Mouse (Mus musculus): ENCODE measurements around the gene C130026I21Rik. TPM values are rescaled to one million over a fixed set of nuclear protein-coding genes. Genes with fewer than 3 reads are reported as not detected.
"Not testable (repeated sequence)": the region's sequence is repeated elsewhere in the genome, so short reads cannot be mapped to it uniquely, and the experiment has no call there.

The C130026I21Rik gene
- polyA plus RNA-seq, 1 experiment from 2014 or later: 1.1 TPM

DNA sequence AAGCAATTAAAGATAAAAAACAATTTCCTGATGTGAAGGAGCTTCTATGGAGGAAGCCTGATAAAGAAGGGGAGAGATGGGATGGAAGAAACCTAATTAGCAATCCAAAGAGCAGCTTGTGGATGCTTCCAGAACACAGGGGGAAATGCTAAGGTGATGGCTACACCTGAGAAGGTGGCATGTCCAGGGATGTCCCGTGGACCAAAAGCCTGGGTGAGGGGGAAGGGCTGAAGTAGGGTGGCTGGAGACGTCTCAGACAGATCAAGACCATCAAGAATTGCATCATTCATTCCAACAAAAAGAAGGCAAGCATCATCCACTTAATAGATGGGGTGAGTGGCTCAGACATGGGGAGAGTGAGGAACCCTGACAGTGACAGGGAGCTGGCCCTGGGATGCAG lies 27.3 kb downstream of the C130026I21Rik start:
- H3K27ac ChIP-seq (ENCODE audit: low read depth): not testable (repeated sequence)

GRCm38 (mm10) chr1:85239018-85239775 lies 31.2 kb downstream of the C130026I21Rik start:
- H3K9ac ChIP-seq (replicated peaks); H3K9me3 ChIP-seq (ENCODE audit: low read length); DNase-seq; H3K4me3 ChIP-seq (ENCODE audit: low read depth, low read length); H3K27me3 ChIP-seq (ENCODE audit: insufficient read depth, low read length); H3K4me1 ChIP-seq (ENCODE audit: insufficient read depth); ATAC-seq; H3K36me3 ChIP-seq (replicated peaks; ENCODE audit: insufficient read depth, low read length); H3K27ac ChIP-seq (ENCODE audit: low read depth); H3K4me2 ChIP-seq (ENCODE audit: low read depth, low read length): not testable (repeated sequence)
- 66% methylated on average over 4 of the region's 4 CpGs for WGBS (ENCODE audit: insufficient replicate concordance)

More for the DNA sequence above, 27.3 kb downstream of the C130026I21Rik start:
- H3K4me2 ChIP-seq (ENCODE audit: low read depth, low read length); H3K4me1 ChIP-seq (ENCODE audit: insufficient read depth); H3K36me3 ChIP-seq (replicated peaks; ENCODE audit: insufficient read depth, low read length); H3K9ac ChIP-seq (replicated peaks); ATAC-seq; H3K9me3 ChIP-seq (ENCODE audit: low read length); H3K4me3 ChIP-seq (ENCODE audit: low read depth, low read length); H3K27me3 ChIP-seq (ENCODE audit: insufficient read depth, low read length): not testable (repeated sequence)
- 60% methylated on average over 2 of the region's 2 CpGs for WGBS (ENCODE audit: insufficient replicate concordance)
- DNase-seq: peak; percentile 7

- H3K36me3 ChIP-seq (replicated peaks; ENCODE audit: insufficient read depth, low read length); H3K27me3 ChIP-seq (ENCODE audit: insufficient read depth, low read length); H3K4me3 ChIP-seq (ENCODE audit: low read depth, low read length); ATAC-seq; H3K4me2 ChIP-seq (ENCODE audit: low read depth, low read length); H3K27ac ChIP-seq (ENCODE audit: low read depth); H3K9ac ChIP-seq (replicated peaks); DNase-seq; H3K4me1 ChIP-seq (ENCODE audit: insufficient read depth); H3K9me3 ChIP-seq (ENCODE audit: low read length): not testable (repeated sequence)
- 43% methylated on average over 1 of the region's 2 CpGs for WGBS (ENCODE audit: insufficient replicate concordance)
Measured at GRCm38 (mm10) chr1:85206531-85206930, 63.8 kb downstream of the C130026I21Rik start.

DNA sequence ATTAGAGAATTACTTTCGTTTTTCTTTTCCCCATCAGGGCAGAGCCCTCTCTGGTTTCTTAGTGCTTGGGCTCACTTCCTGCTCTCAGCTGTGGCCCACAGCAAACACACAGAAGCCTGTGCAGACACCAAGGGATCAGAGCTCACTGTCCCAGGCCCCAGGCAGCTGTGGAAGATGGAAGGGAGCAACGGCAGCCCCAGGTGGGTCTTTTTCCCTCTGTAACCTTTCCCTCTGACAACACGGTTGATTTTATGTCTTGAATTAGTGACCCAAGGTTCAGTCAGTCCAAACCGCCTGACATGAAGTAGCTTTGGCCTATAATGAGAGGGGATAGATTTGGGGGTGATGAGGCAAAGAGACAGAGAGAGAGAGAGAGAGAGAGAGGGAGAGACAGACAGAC lies 70.8 kb downstream of the C130026I21Rik start:
- not testable (repeated sequence) for ATAC-seq; H3K9ac ChIP-seq (replicated peaks); H3K4me2 ChIP-seq (ENCODE audit: low read depth, low read length); H3K4me3 ChIP-seq (ENCODE audit: low read depth, low read length); H3K36me3 ChIP-seq (replicated peaks; ENCODE audit: insufficient read depth, low read length); DNase-seq; H3K9me3 ChIP-seq (ENCODE audit: low read length); H3K4me1 ChIP-seq (ENCODE audit: insufficient read depth); H3K27ac ChIP-seq (ENCODE audit: low read depth); H3K27me3 ChIP-seq (ENCODE audit: insufficient read depth, low read length)
- 76% methylated on average over 3 of the region's 4 CpGs for WGBS (ENCODE audit: insufficient replicate concordance)

DNA sequence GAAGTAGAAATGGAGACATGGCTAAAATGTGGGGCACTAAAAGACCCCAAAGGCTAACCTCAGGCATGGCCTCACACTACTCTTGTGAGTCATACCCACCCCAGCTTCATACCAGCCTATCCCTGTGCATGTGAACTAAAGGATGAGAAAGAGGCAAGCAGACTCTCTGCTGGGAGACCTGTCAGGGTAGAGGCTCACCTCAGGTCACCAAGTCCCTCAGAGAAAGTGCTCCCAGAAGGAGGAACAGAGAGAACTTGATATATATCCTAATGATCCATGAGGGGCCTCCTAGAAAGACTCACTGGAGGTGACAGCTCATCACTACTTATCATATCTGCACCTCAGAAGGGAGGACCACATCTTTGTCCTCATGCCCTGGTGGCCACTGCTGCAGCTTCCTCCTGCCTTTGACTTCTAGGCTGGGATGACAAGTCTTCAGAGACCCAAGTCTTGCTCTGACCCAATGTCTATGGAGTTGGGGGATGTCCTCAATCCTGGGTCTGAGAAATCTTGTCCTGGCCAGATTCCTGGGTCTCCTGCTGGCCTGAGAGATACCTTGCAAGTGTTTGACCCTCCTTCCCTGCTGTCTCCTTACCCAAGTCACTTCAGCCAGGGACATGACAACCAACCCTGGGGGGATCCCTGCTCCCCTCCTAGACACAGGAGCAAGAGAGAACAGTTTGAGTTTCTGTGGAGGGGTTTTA lies 71.6 kb downstream of the C130026I21Rik start:
- ATAC-seq; H3K27ac ChIP-seq (ENCODE audit: low read depth): not testable (repeated sequence)

GRCm38 (mm10) chr1:85196732-85197131 lies 73.6 kb downstream of the C130026I21Rik start:
- not testable (repeated sequence) for H3K4me2 ChIP-seq (ENCODE audit: low read depth, low read length); H3K36me3 ChIP-seq (replicated peaks; ENCODE audit: insufficient read depth, low read length); H3K9ac ChIP-seq (replicated peaks); H3K4me3 ChIP-seq (ENCODE audit: low read depth, low read length); H3K27ac ChIP-seq (ENCODE audit: low read depth); H3K9me3 ChIP-seq (ENCODE audit: low read length); ATAC-seq; H3K27me3 ChIP-seq (ENCODE audit: insufficient read depth, low read length); H3K4me1 ChIP-seq (ENCODE audit: insufficient read depth); DNase-seq
- 57% methylated on average over 4 of the region's 4 CpGs for WGBS (ENCODE audit: insufficient replicate concordance)

More for the DNA sequence above, 71.6 kb downstream of the C130026I21Rik start:
- not testable (repeated sequence) for H3K9ac ChIP-seq (replicated peaks); H3K4me3 ChIP-seq (ENCODE audit: low read depth, low read length); DNase-seq; H3K9me3 ChIP-seq (ENCODE audit: low read length); H3K4me1 ChIP-seq (ENCODE audit: insufficient read depth); H3K27me3 ChIP-seq (ENCODE audit: insufficient read depth, low read length); H3K36me3 ChIP-seq (replicated peaks; ENCODE audit: insufficient read depth, low read length); H3K4me2 ChIP-seq (ENCODE audit: low read depth, low read length)

GRCm38 (mm10) chr1:85193761-85194160 lies 76.6 kb downstream of the C130026I21Rik start:
- DNase-seq; H3K4me2 ChIP-seq (ENCODE audit: low read depth, low read length); H3K9ac ChIP-seq (replicated peaks); ATAC-seq; H3K4me3 ChIP-seq (ENCODE audit: low read depth, low read length); H3K9me3 ChIP-seq (ENCODE audit: low read length); H3K27ac ChIP-seq (ENCODE audit: low read depth); H3K36me3 ChIP-seq (replicated peaks; ENCODE audit: insufficient read depth, low read length); H3K4me1 ChIP-seq (ENCODE audit: insufficient read depth); H3K27me3 ChIP-seq (ENCODE audit: insufficient read depth, low read length): not testable (repeated sequence)
- 68% methylated on average over 5 of the region's 5 CpGs for WGBS (ENCODE audit: insufficient replicate concordance)

DNA sequence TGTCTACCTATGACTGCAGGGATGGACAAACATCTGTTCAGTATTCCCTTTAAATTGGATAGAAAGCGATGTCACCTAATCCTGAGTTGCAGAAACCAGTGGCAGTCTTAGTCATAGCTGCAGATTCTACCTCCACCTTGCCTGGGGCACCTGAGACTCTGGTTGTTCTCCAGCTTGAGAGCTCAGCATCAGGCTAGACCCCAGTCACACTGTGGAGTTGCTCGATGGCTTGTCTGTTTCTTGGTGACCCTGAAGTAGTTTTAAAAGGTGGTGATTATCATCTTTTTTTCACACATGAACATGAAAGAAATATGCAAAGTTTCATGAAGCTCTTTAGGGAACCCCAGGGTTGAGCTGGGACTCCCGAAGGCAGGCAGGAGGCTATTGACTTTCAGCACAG lies 88.4 kb downstream of the C130026I21Rik start:
- ATAC-seq; H3K9me3 ChIP-seq (ENCODE audit: low read length); H3K4me1 ChIP-seq (ENCODE audit: insufficient read depth); H3K36me3 ChIP-seq (replicated peaks; ENCODE audit: insufficient read depth, low read length); DNase-seq; H3K4me3 ChIP-seq (ENCODE audit: low read depth, low read length); H3K27me3 ChIP-seq (ENCODE audit: insufficient read depth, low read length); H3K9ac ChIP-seq (replicated peaks); H3K27ac ChIP-seq (ENCODE audit: low read depth); H3K4me2 ChIP-seq (ENCODE audit: low read depth, low read length): not testable (repeated sequence)
- WGBS (ENCODE audit: insufficient replicate concordance): 83% methylated on average over 1 of the region's 3 CpGs

DNA sequence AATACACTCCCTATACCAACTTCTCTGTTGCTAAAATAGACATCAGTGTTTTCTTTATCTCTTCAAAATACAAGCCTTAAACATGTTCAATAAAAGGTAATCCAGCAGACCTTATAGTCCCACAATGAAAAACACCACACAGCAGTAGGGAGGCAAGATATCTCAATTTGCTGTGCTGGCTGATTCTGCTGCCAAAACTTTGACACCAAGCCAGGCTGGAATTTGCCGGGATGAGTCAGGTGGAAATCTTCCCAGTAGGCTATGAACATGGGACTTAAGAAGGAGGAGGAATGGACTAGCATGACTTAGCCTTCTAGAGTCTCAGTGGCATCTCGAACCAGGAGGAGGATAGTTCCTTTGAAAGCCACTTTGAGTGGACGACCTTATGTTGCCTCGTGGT lies 91.4 kb downstream of the C130026I21Rik start:
- not testable (repeated sequence) for DNase-seq, ATAC-seq

GRCm38 (mm10) chr1:85162841-85163240 lies 107.5 kb downstream of the C130026I21Rik start:
- not testable (repeated sequence) for H3K4me3 ChIP-seq (ENCODE audit: low read depth, low read length); H3K9ac ChIP-seq (replicated peaks); ATAC-seq; DNase-seq; H3K4me1 ChIP-seq (ENCODE audit: insufficient read depth); H3K9me3 ChIP-seq (ENCODE audit: low read length); H3K4me2 ChIP-seq (ENCODE audit: low read depth, low read length); H3K27ac ChIP-seq (ENCODE audit: low read depth); H3K36me3 ChIP-seq (replicated peaks; ENCODE audit: insufficient read depth, low read length); H3K27me3 ChIP-seq (ENCODE audit: insufficient read depth, low read length)
- 19% methylated on average over 1 of the region's 2 CpGs for WGBS (ENCODE audit: insufficient replicate concordance)

More for the DNA sequence above, 91.4 kb downstream of the C130026I21Rik start:
- not testable (repeated sequence) for H3K27me3 ChIP-seq (ENCODE audit: insufficient read depth, low read length); H3K4me1 ChIP-seq (ENCODE audit: insufficient read depth); H3K4me2 ChIP-seq (ENCODE audit: low read depth, low read length); H3K9ac ChIP-seq (replicated peaks); H3K4me3 ChIP-seq (ENCODE audit: low read depth, low read length); H3K36me3 ChIP-seq (replicated peaks; ENCODE audit: insufficient read depth, low read length); H3K9me3 ChIP-seq (ENCODE audit: low read length); H3K27ac ChIP-seq (ENCODE audit: low read depth)
- WGBS (ENCODE audit: insufficient replicate concordance): 74% methylated on average over 4 of the region's 4 CpGs

Measured in liver, postnatal 0 days (tissue).